ENCODE assay signal across 8 mouse cellular contexts in genomic region chr4:134478031-134478430, GRCm38 (mm10). TPM values are rescaled to one million over a fixed set of nuclear protein-coding genes. Genes with fewer than 3 reads are reported as not detected.
A peak's percentile ranks its signal among the peaks of the same experiment; 100 is the strongest.
DNase-seq lines count a peak whose midpoint lies in the region; ATAC-seq and TF ChIP-seq lines count a peak whose summit lies in the region.

No protein-coding gene starts in this region.

- H3K9ac ChIP-seq in MEL (ENCODE audit: control insufficient read depth, low read depth, low read length, poor library complexity, severe bottlenecking): no peak overlapping the region
- no peak overlapping the region for H3K9ac ChIP-seq in lung, embryonic 16.5 days (ENCODE audit: low read length)

- H3K9me3 ChIP-seq in MEL (replicated peaks; ENCODE audit: insufficient read depth, low read length): no peaks in the 10 kb centered on the region
- no peaks in the 10 kb centered on the region for H3K9me3 ChIP-seq in hindbrain, embryonic 10.5 days
- no peaks in the 10 kb centered on the region for H3K9me3 ChIP-seq in lung, embryonic 16.5 days (ENCODE audit: control insufficient read depth, low read length)

- peak; percentile 90 for DNase-seq in MEL (ENCODE audit: low read depth, low spot score)
- peak; percentile 92 to 98 for DNase-seq in cerebellum, adult 18-20 months
- peak; percentile 87 for DNase-seq in forelimb bud, embryonic 11.5 days (ENCODE audit: low read depth, low spot score)
- peak; percentile 90 for DNase-seq in hindbrain, embryonic 10.5 days (ENCODE audit: low spot score)
- peak; percentile 87 for DNase-seq in layer of hippocampus, adult 9-11 months
- peak; percentile 96 for DNase-seq in ovary, postnatal 10 days (ENCODE audit: low spot score)
- DNase-seq in thymus, postnatal 0 days (ENCODE audit: low spot score): peak; percentile 92

- TF ChIP-seq EP300 in MEL (IDR thresholded peaks at IDR 0.05; ENCODE audit: low read depth in 1 of 2, low read length in 2 of 2): no peak

- H3K79me2 ChIP-seq in MEL (ENCODE audit: control insufficient read depth, insufficient read depth, low read length, poor library complexity): no peaks in the 10 kb centered on the region

- TF ChIP-seq CTCF in MEL (IDR thresholded peaks at IDR 0.05 in 2 of 3, conservative IDR thresholded peaks at IDR 0.05 in 1 of 3; ENCODE audit: control insufficient read depth in 1 of 3, insufficient read depth in 1 of 3, low read depth in 2 of 3, low read length in 3 of 3, poor library complexity in 1 of 3, severe bottlenecking in 1 of 3): peak in 2 of 3 experiments; percentile 98 to 100

- peak; percentile 95 for TF ChIP-seq RAD21 in MEL (IDR thresholded peaks at IDR 0.05; ENCODE audit: low read depth, low read length)

- H3K4me3 ChIP-seq in MEL (ENCODE audit: control insufficient read depth in 1 of 2, insufficient read depth in 1 of 2, low read depth in 2 of 2, low read length in 2 of 2): no peak overlapping the region
- no peak overlapping the region for H3K4me3 ChIP-seq in hindbrain, embryonic 10.5 days
- H3K4me3 ChIP-seq in lung, embryonic 16.5 days (ENCODE audit: low read length): no peak overlapping the region

- no peaks in the 10 kb centered on the region for H3K36me3 ChIP-seq in MEL (ENCODE audit: control insufficient read depth in 1 of 2, insufficient read depth in 2 of 2, low read length in 2 of 2)
- peaks cover 42% of the 10 kb centered on the region for H3K36me3 ChIP-seq in hindbrain, embryonic 10.5 days
- H3K36me3 ChIP-seq in lung, embryonic 16.5 days (ENCODE audit: control insufficient read depth, insufficient read depth, low read length): peaks cover 19% of the 10 kb centered on the region

- H3K4me2 ChIP-seq in lung, embryonic 16.5 days (ENCODE audit: low read depth, low read length): no peak overlapping the region

- 8% methylated on average over 9 of the region's 9 CpGs for WGBS in hindbrain, embryonic 10.5 days
- WGBS in lung, embryonic 16.5 days: 5% methylated on average over 9 of the region's 9 CpGs

- no peak for TF ChIP-seq POLR2A in MEL (IDR thresholded peaks at IDR 0.05; ENCODE audit: control insufficient read depth in 1 of 2, insufficient read depth in 1 of 2, low read depth in 1 of 2, low read length in 2 of 2, poor library complexity in 1 of 2)

- H3K4me1 ChIP-seq in MEL (ENCODE audit: control insufficient read depth in 1 of 2, insufficient read depth in 2 of 2, low read length in 2 of 2): no peaks in the 10 kb centered on the region; a peak in 1 of 4 replicates
- H3K4me1 ChIP-seq in hindbrain, embryonic 10.5 days (replicated peaks): peaks cover 8% of the 10 kb centered on the region; the same call in 1 of the 2 replicates
- H3K4me1 ChIP-seq in lung, embryonic 16.5 days (replicated peaks; ENCODE audit: control insufficient read depth, insufficient read depth, low read length): 0 out of 2 replicates have a peak, but pooled peaks cover 2% of the 10 kb centered on the region

- H3K27ac ChIP-seq in MEL (ENCODE audit: control insufficient read depth, low read depth, low read length): no peak overlapping the region
- no peak overlapping the region for H3K27ac ChIP-seq in hindbrain, embryonic 10.5 days
- no peak overlapping the region for H3K27ac ChIP-seq in lung, embryonic 16.5 days (ENCODE audit: low read length)

- H3K27me3 ChIP-seq in MEL (ENCODE audit: control insufficient read depth in 1 of 2, insufficient read depth in 2 of 2, low read length in 2 of 2): peaks cover 1 to 4% of the 10 kb centered on the region in 2 experiments; a peak in 2 of 4 replicates
- H3K27me3 ChIP-seq in hindbrain, embryonic 10.5 days (ENCODE audit: insufficient read depth, poor library complexity, severe bottlenecking): peaks cover 6% of the 10 kb centered on the region; the same call in 1 of the 2 replicates
- H3K27me3 ChIP-seq in lung, embryonic 16.5 days (ENCODE audit: control insufficient read depth, insufficient read depth, low read depth, low read length): no peaks in the 10 kb centered on the region; the same call in 1 of the 2 replicates

- peak; percentile 55; the same call in 1 of the 2 replicates for ATAC-seq in lung, embryonic 16.5 days (ENCODE audit: low read depth)

TF ChIP-seq in MEL, 35 proteins besides CTCF, POLR2A, EP300 and RAD21:
- TF ChIP-seq SIN3A (IDR thresholded peaks at IDR 0.05; ENCODE audit: low read length) (peak; percentile 50; the same call in 1 of the 2 replicates), MAX (IDR thresholded peaks at IDR 0.05; ENCODE audit: low read length) (no peak), RCOR1 (IDR thresholded peaks at IDR 0.05; ENCODE audit: low read depth, low read length) (no peak), JUND (IDR thresholded peaks at IDR 0.05; ENCODE audit: low read depth, low read length) (no peak), KAT2A (conservative IDR thresholded peaks at IDR 0.05; ENCODE audit: low read depth, low read length) (no peak), MEF2A (IDR thresholded peaks at IDR 0.05; ENCODE audit: extremely low read depth, insufficient replicate concordance, low read depth, low read length, poor library complexity, severe bottlenecking) (no peak), TAL1 (IDR thresholded peaks at IDR 0.05; ENCODE audit: low read length) (no peak), MXI1 (IDR thresholded peaks at IDR 0.05; ENCODE audit: low read depth, low read length) (no peak), ZC3H11A (IDR thresholded peaks at IDR 0.05; ENCODE audit: low read depth, low read length) (peak; percentile 89), ZMIZ1 (IDR thresholded peaks at IDR 0.05; ENCODE audit: low read depth, low read length) (no peak), TBP (IDR thresholded peaks at IDR 0.05; ENCODE audit: low read depth, low read length) (no peak), NELFE (IDR thresholded peaks at IDR 0.05; ENCODE audit: low read depth, low read length) (no peak), SMC3 (IDR thresholded peaks at IDR 0.05; ENCODE audit: low read depth, low read length) (peak; percentile 95), HCFC1 (IDR thresholded peaks at IDR 0.05; ENCODE audit: low read depth, low read length) (peak; percentile 64), USF1 (IDR thresholded peaks at IDR 0.05; ENCODE audit: low read depth, low read length) (no peak), UBTF (IDR thresholded peaks at IDR 0.05; ENCODE audit: borderline replicate concordance, insufficient read depth, low read depth, low read length) (no peak), GATA1 (IDR thresholded peaks at IDR 0.05; ENCODE audit: low read depth, low read length) (no peak), NRF1 (IDR thresholded peaks at IDR 0.05; ENCODE audit: insufficient read depth, low read depth, low read length, poor library complexity, severe bottlenecking) (no peak)

RNA-seq across cellular contexts. Expression of gene Stmn1, which starts 9.9 kb away (rescaled TPM):
- 200 and 214 TPM in 2 replicates for total RNA-seq in MEL (2012; rRNA removed)
- polyA plus RNA-seq in MEL (2012; ENCODE audit: insufficient read depth in 1 of 2, insufficient read length in 2 of 2, low read depth in 1 of 2, low replicate concordance in 2 of 2, missing spikeins in 1 of 2): 100 to 1,000 TPM in 1 of 2 experiments, not detected in 1; 350 TPM
- polyA plus RNA-seq in hindbrain, embryonic 10.5 days (2016; fragmentation: Nextera tagmentation; extraction: Ambion mirVana): 2,849 and 3,914 TPM in 2 replicates
- 1,638 and 1,729 TPM in 2 replicates for polyA plus RNA-seq in lung, embryonic 16.5 days (2015; fragmentation: Nextera tagmentation; extraction: Ambion mirVana)
- 1,989 and 2,008 TPM in 2 replicates for polyA plus RNA-seq in thymus, postnatal 0 days (2015; fragmentation: Nextera tagmentation; extraction: Ambion mirVana)

RNA-seq across cellular contexts. Expression of gene Paqr7, which starts 18.5 kb away (rescaled TPM):
- 0.19 and 0.26 TPM in 2 replicates for total RNA-seq in MEL (2012; rRNA removed)
- polyA plus RNA-seq in MEL (2012; ENCODE audit: insufficient read depth in 1 of 2, insufficient read length in 2 of 2, low read depth in 1 of 2, low replicate concordance in 2 of 2, missing spikeins in 1 of 2): 1 to 10 TPM in 1 of 2 experiments, not detected in 1; 2.4 TPM
- polyA plus RNA-seq in hindbrain, embryonic 10.5 days (2016; fragmentation: Nextera tagmentation; extraction: Ambion mirVana): 3.1 and 4.3 TPM in 2 replicates
- polyA plus RNA-seq in lung, embryonic 16.5 days (2015; fragmentation: Nextera tagmentation; extraction: Ambion mirVana): 6.9 and 8.7 TPM in 2 replicates
- polyA plus RNA-seq in thymus, postnatal 0 days (2015; fragmentation: Nextera tagmentation; extraction: Ambion mirVana): 8.1 TPM in 2 replicates

RNA-seq across cellular contexts. Expression of gene Aunip, which starts 32.8 kb away (rescaled TPM):
- 12.8 and 14.9 TPM in 2 replicates for total RNA-seq in MEL (2012; rRNA removed)
- 10 to 100 TPM in 1 of 2 experiments, not detected in 1; 20.6 TPM for polyA plus RNA-seq in MEL (2012; ENCODE audit: insufficient read depth in 1 of 2, insufficient read length in 2 of 2, low read depth in 1 of 2, low replicate concordance in 2 of 2, missing spikeins in 1 of 2)
- 19.3 and 25.9 TPM in 2 replicates for polyA plus RNA-seq in hindbrain, embryonic 10.5 days (2016; fragmentation: Nextera tagmentation; extraction: Ambion mirVana)
- 14.5 and 15.7 TPM in 2 replicates for polyA plus RNA-seq in lung, embryonic 16.5 days (2015; fragmentation: Nextera tagmentation; extraction: Ambion mirVana)
- 14.3 and 16.7 TPM in 2 replicates for polyA plus RNA-seq in thymus, postnatal 0 days (2015; fragmentation: Nextera tagmentation; extraction: Ambion mirVana)

RNA-seq across cellular contexts. Expression of gene Mtfr1l, which starts 57.2 kb away (rescaled TPM):
- total RNA-seq in MEL (2012; rRNA removed): 44.3 and 52.0 TPM in 2 replicates
- polyA plus RNA-seq in MEL (2012; ENCODE audit: insufficient read depth in 1 of 2, insufficient read length in 2 of 2, low read depth in 1 of 2, low replicate concordance in 2 of 2, missing spikeins in 1 of 2): 10 to 100 TPM in 1 of 2 experiments, not detected in 1; 88.3 TPM
- 115 and 125 TPM in 2 replicates for polyA plus RNA-seq in hindbrain, embryonic 10.5 days (2016; fragmentation: Nextera tagmentation; extraction: Ambion mirVana)
- 110 and 111 TPM in 2 replicates for polyA plus RNA-seq in lung, embryonic 16.5 days (2015; fragmentation: Nextera tagmentation; extraction: Ambion mirVana)
- polyA plus RNA-seq in thymus, postnatal 0 days (2015; fragmentation: Nextera tagmentation; extraction: Ambion mirVana): 98.6 and 104 TPM in 2 replicates
